Mouse (Mus musculus) heart, adult 8-10 months (tissue): ENCODE data around the gene Maats1. TPM values are rescaled to one million over a fixed set of nuclear protein-coding genes. Genes with fewer than 3 reads are reported as not detected.

ENCODE experiments used
- DNase-seq: peaks from one replicate; pipeline ENCODE4 v3.0.0; 2022; ENCODE audit warnings: low spot score
- total RNA-seq, 4 experiments: library from RNA; stranded (reverse); gene quantifications; 2 replicates each; pipeline ENCODE4 v1.2.4; 2022

Maats1 gene
- total RNA-seq, 4 experiments from 2014 or later: not detected

DNA sequence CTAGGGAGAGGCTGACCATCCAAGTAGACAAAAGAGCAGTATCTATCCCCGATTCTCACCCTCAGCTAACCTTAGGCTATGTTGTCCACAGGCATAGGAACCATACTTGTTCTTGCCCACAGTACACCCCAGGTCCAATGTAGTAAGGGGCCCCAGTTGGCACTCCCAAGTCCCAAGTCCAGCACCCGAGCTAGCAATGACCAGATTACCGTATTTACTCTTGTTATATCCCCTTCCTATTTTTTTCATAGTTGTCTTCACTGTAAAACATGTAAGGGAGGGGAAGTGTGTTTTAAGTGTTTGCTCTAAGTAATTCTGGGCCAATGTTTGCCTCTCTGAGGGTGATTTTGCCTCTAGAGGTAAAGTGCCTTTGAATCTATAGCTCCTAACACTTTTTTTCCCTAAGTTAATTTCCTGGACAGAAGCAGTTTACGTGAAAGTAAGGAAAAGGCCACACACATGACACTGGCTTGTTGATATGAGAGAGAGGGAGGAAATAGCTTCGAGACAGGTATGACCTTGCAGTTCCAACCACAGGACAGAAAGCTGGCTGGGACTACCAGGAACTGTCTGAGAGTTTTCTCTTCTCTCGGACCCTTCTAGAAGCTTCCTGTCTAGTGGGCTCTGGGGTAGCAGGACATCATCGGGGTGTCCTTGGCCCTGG is 47.1 kb downstream of the Maats1 start, which contains the start of gene Nr1i2:
Nr1i2 (minus strand) TSS at position 140 of the 664 bp plus-strand sequence.
- DNase-seq: no peak

DNA sequence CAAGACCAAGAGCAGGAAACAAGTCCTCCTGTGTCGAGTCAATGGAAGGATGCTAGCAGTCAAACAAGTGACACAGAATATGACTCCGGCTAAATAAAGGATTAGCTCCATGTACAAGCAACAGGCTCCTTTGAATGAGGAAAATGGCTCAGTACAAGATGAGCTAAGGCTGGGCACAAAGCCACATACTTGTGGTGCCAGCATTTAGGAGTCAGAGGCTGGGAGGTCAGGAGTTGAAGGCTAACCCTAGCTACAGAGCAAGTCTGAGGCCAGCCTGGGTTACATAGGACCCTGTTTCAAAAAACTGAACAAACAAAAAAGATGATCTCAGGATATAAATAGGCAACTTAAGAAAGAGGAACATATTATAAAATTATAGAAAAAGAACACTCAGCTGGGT is 51.8 kb downstream of the Maats1 start:
- no peak for DNase-seq

DNA sequence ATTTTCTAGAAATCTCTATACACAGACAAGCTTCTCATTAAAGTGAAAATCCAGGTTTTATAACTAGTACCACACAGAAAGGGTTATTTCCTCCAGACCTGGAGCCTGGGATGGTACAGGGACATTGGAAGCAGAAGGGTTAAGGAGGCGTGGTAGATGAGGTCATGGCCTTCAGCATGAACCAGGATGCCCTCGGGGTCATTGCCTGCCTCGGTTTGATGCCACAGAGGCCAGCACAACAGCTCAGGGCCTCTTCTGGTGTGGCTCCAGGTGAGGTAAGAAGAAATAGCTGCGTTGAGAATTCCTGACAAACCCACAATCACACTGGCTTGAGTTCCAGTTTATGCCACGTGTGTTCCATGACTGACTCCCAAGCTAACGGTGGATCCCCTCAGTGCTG is 53.1 kb downstream of the Maats1 start:
- no peak for DNase-seq

DNA sequence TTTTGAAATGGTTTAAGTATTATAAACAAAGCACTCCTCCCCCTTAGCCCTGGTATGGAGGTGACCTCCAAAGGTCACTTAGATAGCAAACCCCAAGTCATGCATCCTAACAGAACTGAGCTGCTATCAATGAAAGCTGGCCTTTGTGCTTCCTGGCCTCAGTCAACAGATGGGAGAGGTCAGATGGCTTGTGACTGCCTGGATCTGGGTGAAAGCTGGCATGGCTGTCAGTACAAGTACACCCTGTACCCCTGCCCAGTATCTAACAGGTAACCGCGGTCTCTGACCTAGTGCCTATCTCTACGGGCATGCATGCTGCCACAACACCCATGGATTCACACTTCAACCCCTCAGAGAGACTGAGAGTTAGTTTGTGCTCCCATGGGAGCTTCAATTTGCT is 54.2 kb downstream of the Maats1 start:
- DNase-seq: no peak

DNA sequence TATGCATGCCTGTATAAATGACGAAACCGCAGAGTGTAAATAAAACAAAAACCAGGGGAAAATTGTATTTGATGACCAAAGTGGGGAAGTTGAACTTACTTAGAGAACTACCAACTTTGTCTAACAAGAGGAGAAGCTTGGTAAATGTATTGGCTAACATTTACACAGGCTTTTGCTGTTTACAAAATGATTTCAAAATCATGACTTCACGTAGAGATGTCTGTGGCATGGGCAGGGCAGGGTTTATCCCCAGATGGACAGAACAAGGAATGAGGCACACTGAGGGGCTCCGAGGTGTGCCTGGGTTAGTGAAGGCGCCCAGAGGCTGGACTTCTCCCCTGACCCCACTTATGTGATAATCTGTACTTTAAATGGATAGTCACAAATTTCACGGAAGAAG is 54.6 kb downstream of the Maats1 start:
- DNase-seq: no peak

DNA sequence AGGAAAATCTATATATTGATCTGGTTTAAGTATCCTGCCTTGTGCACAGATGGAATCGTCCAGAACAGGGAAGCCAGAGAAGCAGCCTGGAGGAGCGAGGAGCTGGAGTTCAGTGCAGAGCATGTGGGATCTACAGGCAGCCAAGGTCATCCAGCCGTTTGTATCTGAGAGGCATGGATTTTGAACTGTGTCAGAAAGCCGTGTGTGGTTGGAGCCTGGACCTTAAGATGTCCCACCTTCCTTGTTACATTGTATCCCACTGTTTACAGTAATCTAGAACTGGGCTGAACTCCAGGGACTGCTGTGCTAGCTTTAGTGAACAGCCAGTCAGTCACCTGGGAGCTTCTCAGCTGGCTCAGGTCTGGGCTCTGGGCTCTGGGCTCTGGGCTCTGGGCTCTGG is 55.4 kb downstream of the Maats1 start:
- DNase-seq: no peak

DNA sequence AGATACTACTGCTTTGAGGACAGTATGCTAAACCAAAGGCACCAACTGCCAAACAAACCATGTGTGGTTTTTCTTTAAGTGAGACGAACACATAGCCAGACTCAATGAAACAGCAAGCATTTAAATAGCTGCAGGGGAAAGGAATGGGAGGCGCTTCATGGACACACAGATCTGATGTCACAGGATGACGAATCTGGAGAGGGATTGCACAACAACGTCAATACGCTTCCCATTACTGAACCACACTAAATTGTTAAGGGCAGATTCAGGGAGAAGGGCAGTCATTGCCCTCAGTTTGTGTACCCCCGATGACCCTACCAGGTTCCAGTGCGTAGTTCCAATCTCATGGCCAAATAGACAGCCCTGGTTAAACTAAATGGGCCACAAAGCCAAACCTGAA is 56.1 kb downstream of the Maats1 start:
- DNase-seq: no peak

DNA sequence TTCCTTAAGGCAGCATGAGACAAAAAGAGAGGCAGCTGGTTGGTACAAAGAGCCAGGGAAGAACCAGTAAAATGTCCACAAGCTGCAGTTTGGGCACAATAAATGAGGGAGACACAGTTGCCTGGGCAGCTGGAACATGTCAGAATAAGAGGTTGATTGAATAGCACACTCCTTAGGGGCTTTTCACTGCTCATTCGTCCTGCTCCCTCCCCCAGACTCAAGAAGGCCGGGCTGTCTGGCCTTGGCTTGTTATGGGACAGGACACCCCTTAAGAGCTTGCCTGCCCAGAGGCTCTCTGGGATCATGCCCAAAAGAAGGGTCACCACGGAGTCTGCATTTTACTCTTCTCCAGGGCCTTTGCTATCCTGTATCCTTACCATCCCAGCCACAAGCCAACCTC is 58.6 kb downstream of the Maats1 start:
- DNase-seq: no peak

DNA sequence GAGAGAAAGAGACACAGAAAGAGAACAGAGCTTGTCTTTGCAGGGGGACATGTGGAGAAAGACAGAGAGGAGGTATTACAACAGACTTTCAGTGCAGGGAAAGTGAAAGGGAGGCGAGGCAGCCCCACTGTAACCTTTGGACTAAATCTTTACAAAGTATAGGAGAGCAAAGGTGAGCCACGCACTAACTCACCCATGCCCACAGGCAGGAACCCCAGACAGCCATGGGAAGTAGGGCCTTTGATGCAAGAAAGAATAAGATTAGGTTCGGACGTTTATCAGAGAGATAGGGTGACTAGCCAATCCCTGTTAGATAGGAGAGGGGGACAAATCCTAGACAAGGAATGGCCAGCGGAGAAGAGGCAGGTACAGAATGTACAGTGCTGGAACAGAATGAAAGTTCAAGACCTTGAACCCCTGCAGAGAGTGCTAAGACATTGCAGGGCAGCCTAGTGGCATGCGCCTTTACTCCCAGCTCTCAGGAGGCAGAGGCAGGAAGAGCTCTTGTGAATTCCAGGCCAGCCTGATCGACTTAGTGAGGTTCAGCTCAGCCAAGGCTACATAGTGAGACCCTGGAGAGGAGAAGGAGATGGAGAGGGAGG is 59.3 kb downstream of the Maats1 start:
- no peak for DNase-seq

DNA sequence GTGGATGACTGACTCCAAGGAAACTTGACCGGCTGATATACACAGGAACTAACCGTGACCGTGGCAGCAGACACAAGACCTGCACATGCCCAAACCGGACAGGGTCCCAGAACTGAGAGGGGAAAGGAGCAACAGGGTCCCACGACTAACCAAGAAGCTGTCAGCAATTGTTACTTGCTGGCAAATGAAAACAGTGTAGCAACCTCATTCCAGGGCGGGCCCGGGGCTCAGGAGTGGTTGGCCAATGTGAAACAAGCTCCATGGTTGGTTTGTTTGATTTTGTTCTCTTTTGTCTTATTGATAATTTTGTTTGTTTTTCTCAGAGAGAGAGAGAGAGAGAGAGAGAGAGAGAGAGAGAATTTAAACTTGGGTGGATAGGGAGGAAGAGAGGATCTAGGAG is 61.0 kb downstream of the Maats1 start:
- DNase-seq: no peak

DNA sequence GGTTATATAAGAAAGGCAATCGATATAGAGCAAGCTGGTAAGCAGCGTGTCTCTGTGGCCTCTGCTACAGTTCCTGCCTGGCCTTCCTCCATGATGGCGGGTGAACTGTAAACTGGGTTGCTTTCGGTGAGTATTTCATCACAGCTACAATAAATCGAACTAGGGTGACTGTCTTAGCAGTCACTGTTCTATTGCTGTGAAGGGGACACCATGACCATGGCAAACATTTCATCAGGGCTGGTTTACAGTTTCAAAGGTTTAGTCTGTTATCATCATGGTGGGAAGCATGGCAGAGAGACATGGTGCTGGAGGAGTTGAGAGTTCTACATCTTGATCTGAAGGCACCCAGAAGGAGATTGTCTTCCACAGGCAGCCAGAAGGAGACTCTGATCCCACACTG is 62.1 kb downstream of the Maats1 start:
- DNase-seq: no peak

DNA sequence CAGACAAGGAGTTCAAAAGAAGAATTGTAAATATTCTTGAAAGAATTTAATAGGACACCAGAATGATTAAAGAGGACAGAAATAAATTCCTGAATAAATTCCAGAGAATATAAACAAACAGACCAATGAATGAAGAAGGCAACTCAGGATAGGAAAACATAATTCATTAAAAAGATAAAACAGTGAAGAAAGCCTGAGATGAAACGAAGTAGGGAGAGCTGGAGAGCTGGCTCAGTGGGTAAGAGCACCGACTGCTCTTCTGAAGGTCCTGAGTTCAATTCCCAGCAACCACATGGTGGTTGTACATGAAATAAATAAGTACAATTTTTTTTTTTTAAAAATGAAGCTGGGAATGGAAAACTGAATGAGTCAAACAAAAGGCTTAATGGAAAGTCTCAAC is 67.2 kb downstream of the Maats1 start:
- DNase-seq: no peak

DNA sequence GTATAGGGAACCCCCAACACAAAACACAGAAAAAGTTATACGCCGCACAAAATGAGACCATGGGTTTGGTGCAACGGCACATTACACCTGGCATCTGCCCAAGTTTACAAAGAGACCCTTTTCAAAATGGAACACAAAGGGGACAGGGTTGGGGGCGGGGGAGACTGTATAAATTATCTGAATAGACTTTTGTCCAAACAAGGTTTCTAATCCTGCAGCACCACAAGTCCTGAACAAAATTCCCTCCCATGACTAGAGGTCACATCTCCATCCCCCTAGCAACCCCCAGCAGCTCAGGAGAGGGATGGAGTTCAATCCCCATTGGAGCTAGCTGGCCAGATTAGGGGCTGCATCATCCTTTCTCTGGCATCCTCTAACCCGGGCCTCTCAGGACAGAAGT is 69.5 kb downstream of the Maats1 start:
- no peak for DNase-seq

DNA sequence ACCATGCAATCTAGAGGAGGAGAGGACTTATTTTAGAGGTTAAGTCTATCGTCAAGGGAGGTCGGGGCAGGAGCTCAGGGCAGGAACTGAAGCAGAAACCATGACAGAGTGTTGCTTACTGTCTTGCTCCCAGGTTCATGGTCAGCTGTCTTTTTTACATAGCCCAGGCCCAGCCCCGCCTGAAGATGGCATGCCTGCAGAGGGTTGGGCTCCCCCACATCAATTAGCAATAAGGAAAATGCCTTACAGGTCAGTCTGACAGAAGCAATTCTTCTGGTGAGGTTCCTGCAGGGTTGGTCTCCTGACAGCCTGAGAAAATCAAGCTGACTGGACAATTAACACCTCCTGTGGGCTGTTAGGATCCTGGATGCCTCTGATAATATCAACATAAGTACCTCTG is 70.3 kb downstream of the Maats1 start:
- no peak for DNase-seq

DNA sequence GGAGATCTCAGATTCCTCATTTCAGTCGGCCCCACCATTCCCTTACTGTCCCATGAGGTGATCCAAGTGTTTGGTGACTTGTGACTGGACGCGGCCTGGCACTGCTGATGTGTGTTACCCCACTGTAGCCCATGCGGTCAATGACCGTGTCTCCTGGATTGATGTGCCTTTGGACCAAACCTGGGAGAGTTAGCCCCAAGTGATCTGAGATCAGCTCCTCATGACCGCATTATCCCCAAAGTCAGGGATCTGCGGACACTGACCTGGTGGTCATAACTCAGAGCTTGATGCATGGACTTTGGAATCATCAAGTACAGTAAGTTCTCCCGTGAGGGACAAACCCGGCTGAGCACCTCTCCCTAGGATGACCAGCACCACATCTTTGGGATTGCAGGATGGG is 86.0 kb downstream of the Maats1 start:
- no peak for DNase-seq

DNA sequence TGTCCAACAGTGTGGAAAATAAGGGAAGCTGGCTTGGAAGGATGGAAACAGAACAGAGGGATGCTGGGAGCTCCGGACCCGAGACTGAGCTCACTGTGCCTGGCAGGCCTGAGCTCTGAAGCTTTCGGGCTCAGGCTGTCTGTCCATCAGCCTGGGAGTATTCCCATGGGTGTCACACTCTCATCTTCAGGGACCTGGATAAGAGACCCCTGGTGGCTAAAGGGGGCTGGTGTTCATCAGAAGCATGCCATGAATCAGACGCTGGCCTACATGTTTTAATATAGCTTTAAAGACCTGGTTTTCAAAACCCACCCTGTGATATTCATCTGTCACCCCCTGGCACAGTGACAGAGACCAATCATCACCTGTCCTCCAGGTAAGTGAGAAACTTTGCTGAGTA is 86.8 kb downstream of the Maats1 start:
- DNase-seq: no peak

DNA sequence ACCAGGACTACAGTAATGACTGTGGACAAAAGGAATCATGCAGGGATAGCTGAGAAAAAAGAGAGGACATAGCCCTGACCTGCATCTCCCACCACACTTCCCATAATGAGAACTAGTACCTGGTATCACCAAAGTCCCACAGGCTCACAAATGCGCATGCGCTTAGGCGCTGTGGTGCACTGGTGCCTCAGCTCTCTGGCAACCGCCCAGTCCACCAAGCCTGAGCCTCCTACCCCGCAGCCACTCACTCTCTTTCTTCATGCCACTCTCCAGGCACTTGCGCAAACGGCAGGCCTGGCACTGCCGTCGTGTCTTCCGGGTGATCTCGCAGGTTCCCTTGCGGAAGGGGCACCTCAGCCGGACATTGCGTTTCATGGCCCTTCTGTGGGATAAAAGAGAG is 87.9 kb downstream of the Maats1 start:
- no peak for DNase-seq

DNA sequence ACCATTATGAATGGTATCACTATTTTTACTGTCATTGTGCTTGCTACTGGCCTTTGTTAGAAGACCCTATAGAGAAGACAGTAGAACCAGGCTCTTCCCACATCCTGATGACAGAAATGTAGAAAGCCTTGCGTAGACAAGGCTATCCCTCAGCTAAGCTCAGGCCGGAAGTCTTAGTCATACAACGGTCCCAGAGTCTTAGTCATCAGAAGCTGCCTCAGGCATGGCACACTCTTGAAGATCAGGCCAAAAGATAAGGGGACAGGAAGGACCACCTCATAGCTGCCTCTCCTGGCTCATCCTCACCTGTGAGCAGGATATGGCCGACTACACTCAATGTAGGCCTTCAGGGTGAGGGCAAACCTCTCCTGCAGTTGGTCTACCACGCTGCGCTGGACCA is 91.5 kb downstream of the Maats1 start:
- no peak for DNase-seq

DNA sequence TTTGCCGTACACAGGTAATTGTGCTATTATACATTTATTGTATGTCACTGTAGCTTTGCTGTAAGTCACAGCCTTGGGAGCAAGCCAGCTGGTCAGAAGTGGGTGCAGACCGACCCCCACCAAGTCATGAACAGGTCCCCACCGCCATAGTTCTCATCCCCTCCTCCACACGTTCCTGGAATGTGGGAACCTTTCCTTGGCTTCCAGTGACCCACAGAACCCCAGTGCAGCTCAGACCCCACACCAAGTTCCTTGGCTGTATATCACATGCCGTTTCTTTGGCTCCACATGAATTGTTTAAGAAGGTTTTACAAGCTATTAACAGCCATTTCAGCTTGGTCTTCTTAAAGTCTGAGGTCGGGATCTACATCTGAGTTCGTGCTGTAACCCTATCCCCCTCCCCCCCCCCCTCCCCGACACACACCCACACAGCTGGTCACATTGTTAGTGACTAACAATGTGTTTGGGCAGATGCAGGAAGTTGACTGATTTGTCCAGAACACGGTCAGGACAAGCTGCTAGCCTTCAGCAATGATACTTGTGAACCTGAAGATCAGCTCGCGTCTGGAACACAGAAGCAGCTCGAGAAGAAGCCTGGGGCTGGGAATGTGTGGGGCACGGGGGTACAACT is 93.5 kb downstream of the Maats1 start:
- DNase-seq: no peak
